Mouse (Mus musculus) R1 (cell line): ENCODE data around the gene Fus.
"Not testable (repeated sequence)": the region's sequence is repeated elsewhere in the genome, so short reads cannot be mapped to it uniquely, and the experiment has no call there.

Experiments
- DNase-seq: peaks from one replicate; pipeline ENCODE4 v3.0.0-alpha.2; 2018; ENCODE audit warnings: low read depth, low spot score

The Fus gene

GRCm38 (mm10) chr7:127942097-127942496 lies 25.2 kb upstream of the Fus start:
- DNase-seq: not testable (repeated sequence)

- DNase-seq: peak; percentile 46
Observed at GRCm38 (mm10) chr7:127944614-127945013, 22.6 kb upstream of the Fus start.

GRCm38 (mm10) chr7:127946470-127947023 lies 20.7 kb upstream of the Fus start, which contains the start of gene Prss36:
Gene Prss36 (minus strand): TSS chr7:127946725.
- peak; percentile 27 for DNase-seq

- no peak for DNase-seq
Observed at GRCm38 (mm10) chr7:127952864-127953581, 14.2 kb upstream of the Fus start.

GRCm38 (mm10) chr7:127959364-127959763 lies 7.9 kb upstream of the Fus start:
- DNase-seq: no peak

- DNase-seq: peak; percentile 55
Observed at GRCm38 (mm10) chr7:127966371-127966918, 812 bp upstream of the Fus start.

- DNase-seq: peak; percentile 84
Observed at GRCm38 (mm10) chr7:127967922-127968828, 918 bp downstream of the Fus start.

- DNase-seq: no peak
Observed at GRCm38 (mm10) chr7:127974413-127974930, 7.2 kb downstream of the Fus start.

- DNase-seq: no peak
Observed at GRCm38 (mm10) chr7:127978856-127979255, 11.6 kb downstream of the Fus start.

- DNase-seq: no peak
Observed at GRCm38 (mm10) chr7:127980606-127981005, 13.3 kb downstream of the Fus start.

GRCm38 (mm10) chr7:127988904-127989303 lies 21.6 kb downstream of the Fus start:
- DNase-seq: no peak

GRCm38 (mm10) chr7:127991643-127992487 lies 24.6 kb downstream of the Fus start:
- DNase-seq: peak; percentile 81

GRCm38 (mm10) chr7:127992488-127993340 lies 25.5 kb downstream of the Fus start:
- DNase-seq: no peak

- peak; percentile 95 for DNase-seq
Observed at GRCm38 (mm10) chr7:127993341-127993977, 26.2 kb downstream of the Fus start, which contains the start of gene Pycard. Gene Pycard (minus strand): TSS chr7:127993867.

GRCm38 (mm10) chr7:127999436-127999835 lies 32.2 kb downstream of the Fus start:
- DNase-seq: peak; percentile 25

- DNase-seq: no peak
Observed at GRCm38 (mm10) chr7:128000068-128000950, 33.1 kb downstream of the Fus start.

GRCm38 (mm10) chr7:128003098-128003497 lies 35.8 kb downstream of the Fus start:
- no peak for DNase-seq

- no peak for DNase-seq
Observed at GRCm38 (mm10) chr7:128003688-128004087, 36.4 kb downstream of the Fus start, which contains the start of gene Trim72. Gene Trim72 (plus strand): TSS chr7:128003949.
